Mouse (Mus musculus) retina, adult 2 months (tissue): Measurements from ENCODE around the gene Hectd2.

Experiments
- DNase-seq: peaks from one replicate; pipeline ENCODE4 v3.0.0-alpha.2; 2012; ENCODE audit warnings: low read depth, low spot score

Gene Hectd2

DNA sequence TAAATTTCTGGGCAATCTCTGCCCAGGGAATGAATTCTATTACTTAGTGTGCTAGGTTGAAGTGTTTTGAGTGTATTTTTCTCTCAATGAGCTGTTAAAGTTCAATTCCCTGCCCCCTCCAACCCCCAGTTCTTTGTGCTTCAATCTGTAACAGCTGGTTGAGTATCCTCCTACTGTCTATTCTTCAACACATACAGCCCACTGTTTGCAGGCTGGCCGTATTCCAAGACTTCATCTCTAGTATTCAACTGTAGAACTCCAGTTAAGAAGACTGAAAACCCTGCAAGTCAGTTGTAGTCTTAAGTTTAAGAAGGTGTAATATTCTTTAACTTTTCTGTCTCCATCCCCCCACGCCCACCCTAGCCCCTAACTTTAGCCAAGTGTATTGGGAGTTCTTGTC, 10.0 kb downstream of the Hectd2 start:
- DNase-seq = no peak

- no peak for DNase-seq
Measured at GRCm38 (mm10) chr19:36573986-36574385, 19.5 kb downstream of the Hectd2 start.

- no peak for DNase-seq
Measured at GRCm38 (mm10) chr19:36575159-36575558, 20.7 kb downstream of the Hectd2 start.

GRCm38 (mm10) chr19:36580874-36581273, 26.4 kb downstream of the Hectd2 start:
- no peak for DNase-seq

GRCm38 (mm10) chr19:36582116-36582515, 27.7 kb downstream of the Hectd2 start:
- DNase-seq = no peak

DNA sequence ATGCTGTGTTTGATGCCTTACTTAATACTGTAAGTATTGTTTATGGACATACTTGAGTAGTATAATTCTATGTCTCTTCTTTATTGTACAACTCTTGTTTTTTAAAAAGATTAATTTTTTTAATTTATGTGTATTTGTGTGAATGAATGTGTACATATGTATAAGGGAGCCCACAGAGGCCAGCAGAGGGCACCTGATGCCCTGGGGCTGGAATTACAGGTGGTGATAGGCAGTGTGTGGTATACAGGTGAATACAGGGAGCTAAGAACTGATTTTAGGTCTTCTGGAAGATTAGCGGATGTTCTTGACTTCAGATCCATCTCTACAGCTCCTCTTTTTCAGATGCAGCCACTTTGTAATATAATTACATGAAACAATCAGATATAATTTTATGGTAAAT, 31.1 kb downstream of the Hectd2 start:
- DNase-seq = no peak

DNA sequence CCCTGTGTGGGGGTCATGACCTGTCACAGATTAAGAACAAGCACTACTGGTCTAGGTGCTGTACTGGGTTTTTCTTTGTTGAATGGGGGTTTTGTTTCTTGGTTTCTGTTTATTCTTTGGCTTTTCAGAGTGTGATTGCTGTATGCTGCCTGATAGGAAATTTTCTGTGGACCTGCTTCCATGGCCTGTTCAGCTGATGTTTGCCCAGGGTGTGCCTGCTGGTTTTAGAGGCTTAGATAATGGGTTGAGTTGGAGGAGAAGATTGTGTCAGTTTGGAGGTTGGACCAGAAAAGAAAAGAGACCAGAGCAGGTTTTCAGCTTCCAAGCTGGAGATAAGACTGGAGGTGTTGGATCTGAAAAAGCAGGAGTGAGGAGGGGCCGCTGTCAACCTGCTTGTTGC, 40.0 kb downstream of the Hectd2 start:
- no peak for DNase-seq

GRCm38 (mm10) chr19:36601869-36602268, 47.4 kb downstream of the Hectd2 start:
- DNase-seq = no peak

- no peak for DNase-seq
Measured at GRCm38 (mm10) chr19:36602535-36603312, 48.3 kb downstream of the Hectd2 start.

- no peak for DNase-seq
Measured at GRCm38 (mm10) chr19:36606270-36606669, 51.8 kb downstream of the Hectd2 start.

GRCm38 (mm10) chr19:36609229-36609628, 54.8 kb downstream of the Hectd2 start:
- no peak for DNase-seq

GRCm38 (mm10) chr19:36610309-36610708, 55.9 kb downstream of the Hectd2 start:
- no peak for DNase-seq

DNA sequence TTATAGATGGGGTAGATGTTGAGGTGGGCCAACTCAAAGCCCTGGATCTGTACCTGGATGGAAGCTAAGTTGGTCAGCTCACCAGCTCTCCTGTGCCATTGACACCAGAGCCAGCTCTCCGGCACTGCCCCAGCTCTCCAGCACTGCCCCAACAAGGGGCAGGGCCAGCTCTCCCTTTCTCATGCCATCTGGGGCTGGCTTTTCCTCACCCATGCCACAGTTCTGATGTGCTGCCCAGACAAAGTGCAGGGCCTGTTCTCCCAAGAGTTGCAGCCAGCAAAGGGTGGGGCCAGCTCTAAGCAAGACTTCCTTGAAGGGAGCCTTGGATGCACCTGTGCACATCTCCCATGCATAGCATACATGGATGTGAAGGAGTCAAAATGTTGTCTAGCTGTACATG, 71.5 kb downstream of the Hectd2 start:
- DNase-seq = no peak

DNA sequence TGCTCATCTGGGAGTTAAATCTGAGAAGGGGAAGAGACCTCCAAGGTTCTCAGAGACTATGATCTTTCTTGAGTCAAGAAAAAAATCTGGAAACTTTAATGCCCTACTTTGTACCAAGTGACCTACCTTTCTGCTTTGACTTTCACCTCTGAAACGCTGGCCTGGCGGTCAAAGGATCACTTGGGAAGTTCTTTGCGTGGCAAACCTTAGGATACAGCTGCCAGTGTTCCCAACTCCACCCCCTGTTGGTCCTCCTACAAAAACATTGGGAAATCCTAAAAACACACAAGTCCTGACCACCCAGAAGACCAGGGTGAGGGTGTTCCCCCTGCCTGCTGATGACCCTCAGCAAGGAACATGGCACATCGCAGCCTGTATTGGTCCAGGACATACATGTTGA, 72.4 kb downstream of the Hectd2 start:
- DNase-seq = no peak

DNA sequence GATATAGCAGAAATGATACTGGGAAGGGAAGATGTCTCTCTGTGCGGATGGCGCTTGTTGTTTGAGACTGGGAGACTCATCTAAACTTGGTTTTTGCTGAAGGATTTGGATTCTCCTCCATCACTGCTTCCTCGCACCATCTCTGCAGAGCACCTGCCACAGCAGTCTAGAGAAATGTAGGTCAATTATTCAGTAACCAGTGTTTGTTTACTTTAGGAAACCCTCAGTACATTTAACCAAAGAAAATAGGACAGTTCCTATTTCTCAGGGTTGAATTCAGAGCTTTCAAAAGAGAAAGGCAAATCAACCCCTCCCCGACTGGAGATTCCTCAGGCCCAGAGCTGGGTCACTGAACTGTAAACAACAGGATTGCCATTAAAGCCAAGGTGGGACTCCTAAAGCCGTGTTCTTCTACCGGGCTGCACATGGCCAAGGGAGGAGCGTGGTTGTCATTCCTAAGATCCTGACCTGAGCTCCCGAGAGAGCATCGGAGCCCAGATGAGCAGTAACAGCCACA, 75.0 kb downstream of the Hectd2 start:
- no peak for DNase-seq

- DNase-seq = no peak
Measured at GRCm38 (mm10) chr19:36630361-36630760, 75.9 kb downstream of the Hectd2 start.

GRCm38 (mm10) chr19:36634771-36635170, 80.3 kb downstream of the Hectd2 start:
- no peak for DNase-seq

- no peak for DNase-seq
Measured at GRCm38 (mm10) chr19:36637223-36637622, 82.8 kb downstream of the Hectd2 start.

DNA sequence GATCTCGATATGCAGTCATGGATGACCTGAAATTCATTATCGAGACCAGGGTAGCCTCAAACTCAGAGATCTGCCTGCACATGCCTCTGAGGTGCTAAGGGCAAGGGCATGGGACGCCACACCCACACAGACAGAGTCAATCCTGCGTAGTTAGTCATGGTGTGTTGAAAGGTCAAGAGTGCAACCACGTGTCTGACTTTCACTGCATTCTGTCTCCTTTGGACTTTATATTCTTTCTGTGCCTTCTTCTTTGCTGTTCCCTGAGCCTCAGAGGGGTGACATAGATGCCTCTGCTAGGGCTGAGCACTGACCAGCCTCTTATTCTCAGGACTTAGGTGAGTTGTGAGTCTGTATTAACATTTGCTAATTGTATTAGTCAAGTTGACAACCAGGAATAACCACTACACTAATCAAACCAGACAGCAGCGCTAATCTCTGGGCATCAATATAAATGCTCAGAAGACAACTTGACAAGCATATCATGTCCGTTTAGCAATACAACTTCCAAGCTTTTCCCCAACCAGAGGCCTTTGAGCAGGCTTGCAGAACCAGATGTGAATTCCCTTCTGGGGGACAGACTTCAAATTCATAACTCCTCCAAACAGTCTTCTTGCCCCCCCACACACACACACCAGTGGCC, 83.6 kb downstream of the Hectd2 start:
- peak; percentile 40 for DNase-seq

- no peak for DNase-seq
Measured at GRCm38 (mm10) chr19:36639072-36639471, 84.6 kb downstream of the Hectd2 start.

GRCm38 (mm10) chr19:36641128-36641527, 86.7 kb downstream of the Hectd2 start:
- no peak for DNase-seq

- no peak for DNase-seq
Measured at GRCm38 (mm10) chr19:36645308-36645889, 91.0 kb downstream of the Hectd2 start.
